Mouse (Mus musculus) hindbrain, embryonic 13.5 days (tissue): Measurements from ENCODE around the gene Smok3b. TPM values are rescaled to one million over a fixed set of nuclear protein-coding genes. Genes with fewer than 3 reads are reported as not detected.

Experiments
- ATAC-seq: fragments of 200-750 bp; cut with Nextera tagmentation; 2 replicates; pipeline ENCODE4 v1.8.0; 2017; ENCODE audit warnings: moderate TSS enrichment; ENCODE audit not compliant: low FRiP score
- H3K27ac ChIP-seq: fragments of 300-500 bp; sonication (generic); 2 replicates; pipeline ENCODE4 v1.5.1; 2015; ENCODE audit warnings: inconsistent platforms, mild to moderate bottlenecking, moderate library complexity
- H3K27me3 ChIP-seq: fragments of 300-500 bp; sonication (generic); 2 replicates; pipeline ENCODE4 v1.6.1; 2015; ENCODE audit warnings: mild to moderate bottlenecking, inconsistent platforms
- H3K36me3 ChIP-seq: fragments of 300-500 bp; sonication (generic); 2 replicates; pipeline ENCODE4 v1.6.1; 2015; ENCODE audit warnings: mild to moderate bottlenecking, inconsistent platforms
- H3K4me1 ChIP-seq: fragments of 300-500 bp; sonication (generic); replicated peaks from 2 replicates; pipeline ENCODE4 v1.6.1; 2015; ENCODE audit warnings: inconsistent platforms
- H3K4me2 ChIP-seq: fragments of 300-500 bp; sonication (generic); 2 replicates; pipeline ENCODE4 v1.6.1; 2015; ENCODE audit warnings: inconsistent platforms, mild to moderate bottlenecking, moderate library complexity
- H3K4me3 ChIP-seq: fragments of 300-500 bp; sonication (generic); 2 replicates; pipeline ENCODE4 v1.5.1; 2015; ENCODE audit warnings: mild to moderate bottlenecking, inconsistent platforms
- H3K9ac ChIP-seq: fragments of 300-500 bp; sonication (generic); 2 replicates; pipeline ENCODE4 v1.6.1; 2015; ENCODE audit warnings: mild to moderate bottlenecking, inconsistent platforms
- H3K9me3 ChIP-seq: fragments of 300-500 bp; sonication (generic); 2 replicates; pipeline ENCODE4 v1.6.1; 2016; ENCODE audit warnings: inconsistent platforms
- WGBS: fragments of 180-500 bp; shearing (Covaris S2); methylation state at CpG from one replicate; pipeline ENCODE4 v1.1.7; 2015; 5-methylcytosine and 5-hydroxymethylcytosine counted together
- polyA plus RNA-seq: library from polyadenylated mRNA; unstranded; fragments of >200 nt; fragmentation: Nextera tagmentation; extraction: Ambion mirVana; gene quantifications from 2 replicates; pipeline ENCODE4 v1.2.1, GENCODE M21; 2015

Smok3b gene
- polyA plus RNA-seq, 1 experiment from 2014 or later = not detected

GRCm38 (mm10) chr5:138088366-138088765 lies 67.1 kb downstream of the Smok3b start:
- Histone ChIP-seq H3K9ac (0 out of 2 replicates have a peak overlapping the region, but pooled peaks have one; percentile 3), H3K4me1 (peaks cover 36% of the 10 kb centered on the region), H3K4me2 (no peak overlapping the region), H3K9me3 (no peaks in the 10 kb centered on the region), H3K27ac (no peak overlapping the region), H3K27me3 (no peaks in the 10 kb centered on the region), H3K4me3 (no peak overlapping the region), H3K36me3 (peaks cover 20% of the 10 kb centered on the region)
- 92% methylated on average over 3 of the region's 3 CpGs for WGBS
- ATAC-seq = no peak

GRCm38 (mm10) chr5:138089108-138089551 lies 67.9 kb downstream of the Smok3b start:
- H3K9me3 ChIP-seq = no peaks in the 10 kb centered on the region
- H3K4me1 ChIP-seq = peaks cover 36% of the 10 kb centered on the region
- no peak for ATAC-seq
- H3K4me3 ChIP-seq = no peak overlapping the region
- no peak overlapping the region for H3K27ac ChIP-seq
- H3K4me2 ChIP-seq = no peak overlapping the region
- no peaks in the 10 kb centered on the region for H3K27me3 ChIP-seq
- 78% methylated on average over 6 of the region's 6 CpGs for WGBS
- H3K9ac ChIP-seq = 0 out of 2 replicates have a peak overlapping the region, but pooled peaks have one; percentile 3
- H3K36me3 ChIP-seq = peaks cover 28% of the 10 kb centered on the region

GRCm38 (mm10) chr5:138090271-138090670 lies 69.0 kb downstream of the Smok3b start:
- no peaks in the 10 kb centered on the region for H3K9me3 ChIP-seq
- no peaks in the 10 kb centered on the region for H3K27me3 ChIP-seq
- no peak overlapping the region for H3K9ac ChIP-seq
- H3K4me1 ChIP-seq = peaks cover 36% of the 10 kb centered on the region
- no peak overlapping the region for H3K4me3 ChIP-seq
- no peak overlapping the region for H3K4me2 ChIP-seq
- no peak for ATAC-seq
- H3K27ac ChIP-seq = no peak overlapping the region
- WGBS = 78% methylated on average over 3 of the region's 3 CpGs
- peaks cover 39% of the 10 kb centered on the region for H3K36me3 ChIP-seq

GRCm38 (mm10) chr5:138090737-138091136 lies 69.5 kb downstream of the Smok3b start:
- Histone ChIP-seq H3K4me2 (no peak overlapping the region), H3K27ac (no peak overlapping the region), H3K4me1 (peaks cover 36% of the 10 kb centered on the region), H3K4me3 (no peak overlapping the region), H3K27me3 (no peaks in the 10 kb centered on the region), H3K9ac (no peak overlapping the region), H3K9me3 (no peaks in the 10 kb centered on the region), H3K36me3 (peaks cover 43% of the 10 kb centered on the region)
- WGBS = 89% methylated on average over 5 of the region's 5 CpGs
- no peak for ATAC-seq

DNA sequence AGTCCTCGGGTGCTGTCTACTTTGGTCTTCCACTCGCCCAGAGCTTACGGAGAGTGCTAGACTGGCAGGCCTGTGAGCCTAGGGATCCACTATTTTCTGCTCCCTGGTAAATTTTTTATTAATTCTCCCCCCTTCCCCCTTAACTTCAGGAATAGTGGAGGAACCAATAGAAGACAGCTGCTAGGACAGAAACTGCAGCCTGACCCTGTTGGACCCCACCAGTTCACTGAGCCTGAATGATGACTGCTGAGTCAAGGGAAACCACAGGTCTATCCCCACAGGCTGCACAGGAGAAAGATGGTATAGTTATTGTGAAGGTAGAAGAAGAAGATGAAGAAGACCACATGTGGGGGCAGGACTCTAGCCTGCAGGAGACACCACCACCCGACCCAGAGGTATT lies 71.5 kb downstream of the Smok3b start:
- peaks cover 60% of the 10 kb centered on the region for H3K36me3 ChIP-seq
- no peak for ATAC-seq

DNA sequence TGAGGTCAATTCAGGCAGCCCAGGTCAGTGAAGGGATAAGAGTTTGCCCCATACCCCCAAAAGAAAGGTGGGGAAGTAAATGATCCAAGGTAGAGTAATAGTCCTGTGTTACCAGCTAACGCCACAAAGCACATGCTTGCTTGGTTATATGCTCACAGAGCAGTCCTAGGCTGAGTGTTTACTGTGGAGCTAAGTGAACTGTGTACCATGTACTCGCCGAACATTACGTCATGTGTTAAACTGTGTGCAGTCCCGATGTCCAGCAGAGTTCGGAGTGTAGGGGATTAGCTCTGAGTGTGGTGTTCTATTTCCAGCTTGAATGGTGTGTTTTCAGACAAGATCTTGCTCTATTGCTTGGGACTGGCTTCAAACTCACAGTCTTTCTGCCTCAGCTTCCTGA lies 73.2 kb downstream of the Smok3b start:
- Histone ChIP-seq H3K9ac (no peak overlapping the region), H3K36me3 (peaks cover 67% of the 10 kb centered on the region), H3K4me2 (no peak overlapping the region), H3K4me1 (peaks cover under 1% of the 10 kb centered on the region), H3K27ac (no peak overlapping the region), H3K27me3 (no peaks in the 10 kb centered on the region), H3K9me3 (no peaks in the 10 kb centered on the region), H3K4me3 (no peak overlapping the region)
- WGBS = 96% methylated on average over 6 of the region's 6 CpGs
- ATAC-seq = no peak

More for the DNA sequence above, 71.5 kb downstream of the Smok3b start:
- H3K4me2 ChIP-seq = no peak overlapping the region
- H3K4me1 ChIP-seq = peaks cover 18% of the 10 kb centered on the region
- no peak overlapping the region for H3K4me3 ChIP-seq
- 93% methylated on average over 4 of the region's 4 CpGs for WGBS
- no peaks in the 10 kb centered on the region for H3K27me3 ChIP-seq
- H3K27ac ChIP-seq = no peak overlapping the region
- no peak overlapping the region for H3K9ac ChIP-seq
- no peaks in the 10 kb centered on the region for H3K9me3 ChIP-seq

Other genes starting within 250 kb of the Smok3b start
- 40.6 and 44.1 TPM in 2 replicates for gene Ppp1r35, start 242.6 kb upstream of the Smok3b start, polyA plus RNA-seq
- 10.7 and 11.1 TPM in 2 replicates for gene Mepce, start 233.8 kb upstream of the Smok3b start, polyA plus RNA-seq
- 10.6 and 12.3 TPM in 2 replicates for gene Zcwpw1, start 233.6 kb upstream of the Smok3b start, polyA plus RNA-seq
- 0.25 and 0.44 TPM in 2 replicates for gene Pilra, start 185.1 kb upstream of the Smok3b start, polyA plus RNA-seq
- gene Pilrb1, start 163.3 kb upstream of the Smok3b start, polyA plus RNA-seq = not detected in 2 replicates
- not detected in 2 replicates for gene Pilrb2, start 149.6 kb upstream of the Smok3b start, polyA plus RNA-seq
- not detected in 2 replicates for gene Cyp3a13, start 99.8 kb upstream of the Smok3b start, polyA plus RNA-seq
- gene Gjc3, start 58.3 kb upstream of the Smok3b start, polyA plus RNA-seq = 0.77 and 0.83 TPM in 2 replicates
- gene Azgp1, start 39.9 kb upstream of the Smok3b start, polyA plus RNA-seq = not detected in 2 replicates
- gene Smok3a, start 168 bp upstream of the Smok3b start, polyA plus RNA-seq = not detected in 2 replicates
- gene Smok3c, start 31.8 kb downstream of the Smok3b start, polyA plus RNA-seq = not detected in 2 replicates
- gene Zkscan1, start 63.7 kb downstream of the Smok3b start, polyA plus RNA-seq = 27.1 and 27.2 TPM in 2 replicates
- 102 and 113 TPM in 2 replicates for gene Zscan21, start 95.5 kb downstream of the Smok3b start, polyA plus RNA-seq
- gene Zfp113, start 134.3 kb downstream of the Smok3b start, polyA plus RNA-seq = 38.9 and 40.5 TPM in 2 replicates
- gene Cops6, start 139.6 kb downstream of the Smok3b start, polyA plus RNA-seq = 308 and 322 TPM in 2 replicates
- gene Ap4m1, start 150.6 kb downstream of the Smok3b start, polyA plus RNA-seq = 24.3 and 26.5 TPM in 2 replicates
- gene Mcm7, start 151.0 kb downstream of the Smok3b start, polyA plus RNA-seq = 109 and 111 TPM in 2 replicates
- gene Taf6, start 166.0 kb downstream of the Smok3b start, polyA plus RNA-seq = 85.4 and 90.9 TPM in 2 replicates
- gene Cnpy4, start 166.1 kb downstream of the Smok3b start, polyA plus RNA-seq = 33.0 and 37.4 TPM in 2 replicates
- 13.5 and 14.6 TPM in 2 replicates for gene Mblac1, start 172.9 kb downstream of the Smok3b start, polyA plus RNA-seq
- not detected in 2 replicates for gene Nxpe5, start 204.5 kb downstream of the Smok3b start, polyA plus RNA-seq
- gene Lamtor4, start 234.1 kb downstream of the Smok3b start, polyA plus RNA-seq = 91.7 and 95.8 TPM in 2 replicates
- gene BC037034, start 242.6 kb downstream of the Smok3b start, polyA plus RNA-seq = 14.2 and 15.5 TPM in 2 replicates